Mouse (Mus musculus): ENCODE results near the gene Cdkn2a. TPM values are rescaled to one million over a fixed set of nuclear protein-coding genes. Genes with fewer than 3 reads are reported as not detected.

The Cdkn2a gene
- polyA plus RNA-seq, 1 experiment from 2014 or later: not detected

DNA sequence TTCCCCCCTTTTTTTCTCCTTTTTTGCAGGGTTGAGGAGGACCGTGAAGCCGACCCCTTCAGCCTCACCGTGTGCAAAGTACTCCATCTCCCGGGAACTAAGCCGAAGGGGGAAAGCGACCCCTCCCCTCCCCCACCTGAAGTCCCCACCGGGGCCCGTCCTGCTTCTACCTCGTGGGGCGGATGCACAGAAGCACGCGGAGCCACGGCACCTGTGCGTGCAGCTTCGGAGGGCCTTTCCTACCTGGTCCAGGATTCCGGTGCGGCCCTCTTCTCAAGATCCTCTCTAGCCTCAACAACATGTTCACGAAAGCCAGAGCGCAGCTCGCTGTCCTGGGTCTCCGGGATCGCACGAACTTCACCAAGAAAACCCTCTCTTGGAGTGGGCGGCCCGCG, 365 bp downstream of the Cdkn2a start:
- under 1% methylated on average over 25 of the region's 26 CpGs for WGBS
- peaks cover 16% of the 10 kb centered on the region for H3K4me1 ChIP-seq (replicated peaks)
- no peaks in the 10 kb centered on the region for H3K36me3 ChIP-seq
- 0 out of 2 replicates have a peak overlapping the region, but pooled peaks have one; percentile 52 for H3K9ac ChIP-seq
- H3K9me3 ChIP-seq: no peaks in the 10 kb centered on the region
- no peak overlapping the region for H3K27ac ChIP-seq (replicated peaks)
- ATAC-seq (ENCODE audit: low read depth): peak; percentile 59
- peak overlapping the region; percentile 50 for H3K4me3 ChIP-seq
- H3K27me3 ChIP-seq: peaks cover 95% of the 10 kb centered on the region
- peak overlapping the region; percentile 88 for H3K4me2 ChIP-seq

DNA sequence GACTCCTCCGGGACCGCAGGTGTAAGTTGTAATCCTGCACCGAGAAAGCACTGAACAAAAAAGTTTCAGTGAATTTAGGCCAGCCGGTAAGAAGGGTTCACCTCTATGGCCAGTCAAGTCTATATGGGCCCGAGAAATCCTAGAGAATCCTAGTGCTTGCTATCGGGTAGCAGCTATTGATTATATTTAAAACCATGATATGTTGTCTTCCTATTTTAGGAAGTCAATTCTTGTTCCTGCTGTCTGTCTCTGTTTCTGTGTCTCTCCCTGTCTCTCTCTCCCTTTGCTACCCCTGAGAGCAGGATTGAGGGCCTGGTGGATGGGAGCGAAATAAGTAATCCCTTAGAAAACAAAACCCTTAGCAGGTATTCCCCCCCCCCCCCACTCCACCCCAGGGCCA, 937 bp downstream of the Cdkn2a start:
- ATAC-seq (ENCODE audit: low read depth): no peak
- 1% methylated on average over 7 of the region's 7 CpGs for WGBS
- H3K27ac ChIP-seq (replicated peaks): no peak overlapping the region

DNA sequence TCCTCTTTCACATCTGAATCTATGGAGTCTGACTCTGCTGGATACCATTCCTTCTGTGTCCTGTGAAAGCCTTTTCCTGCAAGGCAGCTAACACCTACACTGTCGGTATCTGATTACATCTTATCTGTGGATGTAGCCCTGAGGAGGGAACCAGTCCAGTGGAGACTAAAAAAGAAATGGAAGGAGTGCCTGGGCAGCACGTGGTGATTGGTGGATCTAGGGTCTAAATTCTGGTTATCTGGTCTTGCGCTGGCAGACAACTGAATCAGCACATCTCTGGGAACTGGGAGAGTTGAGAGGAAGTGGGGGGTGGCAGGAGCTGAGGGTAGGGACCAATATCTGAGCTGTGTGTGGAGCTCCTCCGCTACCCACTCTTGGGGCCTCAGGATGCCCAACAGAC, 5.4 kb downstream of the Cdkn2a start:
- Histone ChIP-seq H3K4me1 (replicated peaks) (peaks cover under 1% of the 10 kb centered on the region), H3K9me3 (no peaks in the 10 kb centered on the region), H3K4me2 (no peak overlapping the region), H3K9ac (no peak overlapping the region), H3K4me3 (no peak overlapping the region), H3K27me3 (peaks cover 92% of the 10 kb centered on the region), H3K27ac (replicated peaks) (no peak overlapping the region), H3K36me3 (no peaks in the 10 kb centered on the region)
- ATAC-seq (ENCODE audit: low read depth): no peak
- WGBS: 2% methylated on average over 4 of the region's 4 CpGs

More for the DNA sequence above, 937 bp downstream of the Cdkn2a start:
- Histone ChIP-seq H3K4me3 (no peak overlapping the region), H3K4me2 (no peak overlapping the region), H3K9me3 (no peaks in the 10 kb centered on the region), H3K27me3 (peaks cover 99% of the 10 kb centered on the region), H3K9ac (no peak overlapping the region), H3K4me1 (replicated peaks) (peaks cover 16% of the 10 kb centered on the region), H3K36me3 (no peaks in the 10 kb centered on the region)

DNA sequence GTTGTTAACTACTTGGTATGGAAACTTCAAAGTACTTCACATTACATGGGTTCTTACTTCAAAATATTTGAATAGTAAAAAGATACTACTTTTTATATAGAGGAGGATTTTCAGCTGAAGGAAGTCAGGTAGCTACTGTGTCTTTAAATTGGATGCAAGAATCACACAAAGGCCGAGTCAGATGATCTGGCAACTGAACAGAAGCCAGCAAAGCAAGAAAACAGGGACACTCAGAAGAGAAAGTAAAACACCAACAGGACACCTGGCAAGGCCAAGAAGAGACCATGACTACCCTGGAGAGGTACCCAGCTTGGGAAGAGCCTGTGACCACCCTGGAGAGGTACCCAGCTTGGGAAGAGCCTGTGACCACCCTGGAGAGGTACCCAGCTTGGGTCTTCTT, 7.9 kb downstream of the Cdkn2a start:
- WGBS: 0% methylated on average over 1 of the region's 1 CpGs
- H3K4me1 ChIP-seq (replicated peaks): 0 out of 2 replicates have a peak, but pooled peaks cover 5% of the 10 kb centered on the region
- H3K36me3 ChIP-seq: no peaks in the 10 kb centered on the region
- no peak overlapping the region for H3K9ac ChIP-seq
- peaks cover 91% of the 10 kb centered on the region for H3K27me3 ChIP-seq
- no peak overlapping the region for H3K27ac ChIP-seq (replicated peaks)
- ATAC-seq (ENCODE audit: low read depth): no peak
- H3K4me3 ChIP-seq: no peak overlapping the region
- H3K9me3 ChIP-seq: no peaks in the 10 kb centered on the region
- H3K4me2 ChIP-seq: no peak overlapping the region

DNA sequence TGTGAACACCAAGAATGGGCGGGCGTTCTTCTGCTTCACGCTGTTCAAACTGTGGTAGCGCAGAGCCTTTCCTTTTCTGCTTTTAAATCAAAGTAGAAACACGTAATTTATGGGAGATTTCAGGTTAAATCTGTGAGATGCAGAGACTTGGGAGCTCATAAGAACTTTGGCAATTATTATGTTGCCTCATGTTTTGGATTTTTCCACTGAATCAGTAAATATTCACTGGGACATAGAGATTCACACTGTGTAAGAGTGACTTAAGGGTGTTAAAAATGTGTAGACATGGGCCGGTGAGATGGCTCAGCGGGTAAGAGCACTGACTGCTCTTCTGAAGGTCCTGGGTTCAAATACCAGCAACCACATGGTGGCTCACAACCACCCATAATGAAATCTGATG, 8.8 kb downstream of the Cdkn2a start:
- WGBS: 28% methylated on average over 7 of the region's 7 CpGs
- H3K27ac ChIP-seq (replicated peaks): no peak overlapping the region
- H3K27me3 ChIP-seq: peaks cover 91% of the 10 kb centered on the region
- H3K4me3 ChIP-seq: no peak overlapping the region
- H3K9ac ChIP-seq: no peak overlapping the region
- H3K4me2 ChIP-seq: no peak overlapping the region
- no peaks in the 10 kb centered on the region for H3K36me3 ChIP-seq
- no peak for ATAC-seq (ENCODE audit: low read depth)
- no peaks in the 10 kb centered on the region for H3K9me3 ChIP-seq
- 0 out of 2 replicates have a peak, but pooled peaks cover 5% of the 10 kb centered on the region for H3K4me1 ChIP-seq (replicated peaks)

DNA sequence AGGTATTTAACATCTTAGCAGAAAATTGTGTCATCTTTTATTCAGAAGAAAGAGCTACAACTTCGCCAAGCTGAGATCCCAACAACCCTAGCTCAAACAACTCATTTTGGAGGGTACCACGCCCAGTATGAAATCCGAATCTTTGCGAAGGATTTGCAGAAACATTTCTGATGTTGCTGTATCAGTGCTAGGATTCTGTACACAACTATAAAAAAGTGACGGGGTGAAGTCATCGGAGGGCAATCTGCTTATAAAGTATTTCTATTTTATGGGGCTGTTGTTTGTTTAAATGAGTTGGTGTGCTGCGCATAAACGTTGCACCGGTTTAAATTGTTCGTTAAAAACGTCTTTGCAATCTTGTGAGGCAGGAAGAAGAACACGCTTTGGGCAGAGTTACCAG, 11.8 kb downstream of the Cdkn2a start:
- Histone ChIP-seq H3K4me3 (no peak overlapping the region), H3K27me3 (peaks cover 91% of the 10 kb centered on the region), H3K4me2 (no peak overlapping the region), H3K9ac (no peak overlapping the region), H3K27ac (replicated peaks) (no peak overlapping the region), H3K4me1 (replicated peaks) (0 out of 2 replicates have a peak, but pooled peaks cover 5% of the 10 kb centered on the region), H3K9me3 (no peaks in the 10 kb centered on the region), H3K36me3 (no peaks in the 10 kb centered on the region)
- no peak for ATAC-seq (ENCODE audit: low read depth)
- WGBS: 2% methylated on average over 12 of the region's 12 CpGs

DNA sequence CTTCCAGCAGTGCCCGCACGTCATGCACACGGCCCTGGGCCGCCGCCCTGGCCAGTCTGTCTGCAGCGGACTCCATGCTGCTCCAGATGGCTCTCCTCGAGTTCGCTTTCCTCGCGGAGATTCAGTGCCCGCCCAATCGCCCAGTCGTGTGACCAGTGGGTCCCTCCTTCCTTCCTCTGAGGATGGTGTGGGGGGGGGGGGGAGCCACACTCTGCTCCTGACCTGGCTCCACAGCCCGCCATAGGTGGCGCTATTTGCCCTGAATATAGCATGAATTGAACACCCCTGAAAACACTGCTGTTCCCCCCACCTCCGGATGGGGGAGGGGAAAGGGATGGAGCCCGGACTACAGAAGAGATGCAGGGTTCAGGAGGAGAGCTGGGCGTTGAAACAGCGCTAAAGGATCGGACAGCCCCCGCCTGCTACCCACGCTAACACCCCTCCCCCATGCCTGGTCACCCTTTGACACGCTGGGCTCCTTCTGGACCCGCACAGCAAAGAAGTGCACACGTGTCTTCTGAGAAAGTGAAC, 12.4 kb downstream of the Cdkn2a start:
- ATAC-seq (ENCODE audit: low read depth): peak; percentile 53; the same call in 1 of the 2 replicates
- Histone ChIP-seq H3K4me3 (no peak overlapping the region), H3K4me2 (no peak overlapping the region), H3K9me3 (no peaks in the 10 kb centered on the region), H3K27ac (replicated peaks) (no peak overlapping the region), H3K36me3 (no peaks in the 10 kb centered on the region), H3K9ac (no peak overlapping the region), H3K4me1 (replicated peaks) (0 out of 2 replicates have a peak, but pooled peaks cover 5% of the 10 kb centered on the region), H3K27me3 (peaks cover 92% of the 10 kb centered on the region)
- under 1% methylated on average over 25 of the region's 25 CpGs for WGBS

DNA sequence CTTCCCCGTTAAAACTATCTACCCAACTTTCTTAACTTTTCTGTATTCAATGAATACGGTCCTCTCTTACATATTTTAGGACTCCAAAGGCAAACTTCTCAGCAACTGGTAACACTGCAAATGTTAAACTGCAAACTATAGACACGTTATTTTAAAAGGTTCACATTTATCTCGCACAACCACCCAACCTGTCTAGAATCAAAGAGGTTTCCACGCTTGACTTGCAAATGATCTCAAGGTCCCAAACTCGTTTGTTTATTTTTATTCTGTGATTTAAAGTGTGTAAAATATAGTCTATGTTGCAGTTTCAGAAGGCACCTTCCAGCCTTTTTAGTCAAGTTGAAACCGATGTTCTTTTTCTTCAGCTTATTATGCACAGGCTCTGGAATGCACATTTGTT, 13.2 kb downstream of the Cdkn2a start:
- H3K27me3 ChIP-seq: peaks cover 95% of the 10 kb centered on the region
- no peak overlapping the region for H3K4me2 ChIP-seq
- no peaks in the 10 kb centered on the region for H3K9me3 ChIP-seq
- no peak overlapping the region for H3K27ac ChIP-seq (replicated peaks)
- no peak overlapping the region for H3K4me3 ChIP-seq
- H3K36me3 ChIP-seq: no peaks in the 10 kb centered on the region
- ATAC-seq (ENCODE audit: low read depth): no peak
- WGBS: 2% methylated on average over 7 of the region's 7 CpGs
- no peak overlapping the region for H3K9ac ChIP-seq
- H3K4me1 ChIP-seq (replicated peaks): 0 out of 2 replicates have a peak, but pooled peaks cover 5% of the 10 kb centered on the region

DNA sequence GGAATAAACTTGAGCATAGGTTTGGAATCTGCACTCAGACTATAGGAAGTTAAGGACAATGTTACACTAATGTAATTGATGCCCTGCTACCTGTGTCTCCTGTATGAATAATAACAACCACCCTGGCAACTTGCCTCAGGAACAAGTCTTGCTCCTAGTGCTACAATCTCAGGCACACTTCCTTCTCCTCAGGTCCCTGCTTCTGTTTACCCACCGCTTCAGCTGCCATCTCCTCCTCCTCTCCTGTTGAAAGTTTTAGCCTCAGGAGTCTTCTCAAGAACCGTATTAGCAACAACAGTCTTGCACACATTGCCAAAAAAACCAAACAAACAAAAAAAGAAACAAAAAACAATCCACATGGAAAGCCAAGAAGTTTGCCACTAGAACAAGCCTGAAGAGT, 14.8 kb downstream of the Cdkn2a start:
- ATAC-seq (ENCODE audit: low read depth): no peak
- peaks cover 98% of the 10 kb centered on the region for H3K27me3 ChIP-seq
- 0% methylated on average over 2 of the region's 2 CpGs for WGBS

DNA sequence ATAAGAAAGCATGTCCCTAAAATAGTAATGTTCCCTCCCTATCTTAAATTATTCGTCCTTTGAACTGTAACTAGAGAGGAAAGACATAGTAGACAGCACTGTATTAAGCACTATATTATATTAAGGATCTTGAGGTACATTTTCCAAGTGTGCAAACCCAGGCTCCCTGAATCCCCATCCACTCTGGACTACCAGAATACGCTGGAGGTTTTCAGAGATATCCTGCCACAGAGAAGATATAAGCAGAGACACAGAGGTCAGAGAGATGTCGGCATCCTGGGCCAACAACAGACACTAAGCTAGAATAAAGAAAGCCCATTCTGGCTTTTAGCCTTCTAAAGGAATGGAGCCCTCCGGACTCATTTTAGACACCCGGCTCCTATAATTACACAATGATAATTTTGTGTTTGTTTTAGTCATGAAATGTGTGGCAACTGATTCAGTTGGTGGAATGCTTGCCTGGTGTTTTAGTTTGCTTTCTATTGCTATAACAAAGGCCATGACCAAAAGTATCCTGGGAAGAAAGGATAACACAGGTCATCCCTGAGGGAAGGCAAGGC, 17.0 kb downstream of the Cdkn2a start:
- no peak overlapping the region for H3K4me2 ChIP-seq
- ATAC-seq (ENCODE audit: low read depth): no peak
- 3% methylated on average over 5 of the region's 5 CpGs for WGBS
- H3K27ac ChIP-seq (replicated peaks): no peak overlapping the region
- H3K36me3 ChIP-seq: no peaks in the 10 kb centered on the region
- no peak overlapping the region for H3K4me3 ChIP-seq
- no peaks in the 10 kb centered on the region for H3K9me3 ChIP-seq
- H3K4me1 ChIP-seq (replicated peaks): 0 out of 2 replicates have a peak, but pooled peaks cover 5% of the 10 kb centered on the region
- H3K27me3 ChIP-seq: peaks cover 99% of the 10 kb centered on the region
- H3K9ac ChIP-seq: no peak overlapping the region

More for the DNA sequence above, 14.8 kb downstream of the Cdkn2a start:
- no peak overlapping the region for H3K4me2 ChIP-seq
- H3K9me3 ChIP-seq: no peaks in the 10 kb centered on the region
- H3K4me3 ChIP-seq: no peak overlapping the region
- 0 out of 2 replicates have a peak, but pooled peaks cover 5% of the 10 kb centered on the region for H3K4me1 ChIP-seq (replicated peaks)
- no peak overlapping the region for H3K27ac ChIP-seq (replicated peaks)
- no peak overlapping the region for H3K9ac ChIP-seq
- H3K36me3 ChIP-seq: no peaks in the 10 kb centered on the region

DNA sequence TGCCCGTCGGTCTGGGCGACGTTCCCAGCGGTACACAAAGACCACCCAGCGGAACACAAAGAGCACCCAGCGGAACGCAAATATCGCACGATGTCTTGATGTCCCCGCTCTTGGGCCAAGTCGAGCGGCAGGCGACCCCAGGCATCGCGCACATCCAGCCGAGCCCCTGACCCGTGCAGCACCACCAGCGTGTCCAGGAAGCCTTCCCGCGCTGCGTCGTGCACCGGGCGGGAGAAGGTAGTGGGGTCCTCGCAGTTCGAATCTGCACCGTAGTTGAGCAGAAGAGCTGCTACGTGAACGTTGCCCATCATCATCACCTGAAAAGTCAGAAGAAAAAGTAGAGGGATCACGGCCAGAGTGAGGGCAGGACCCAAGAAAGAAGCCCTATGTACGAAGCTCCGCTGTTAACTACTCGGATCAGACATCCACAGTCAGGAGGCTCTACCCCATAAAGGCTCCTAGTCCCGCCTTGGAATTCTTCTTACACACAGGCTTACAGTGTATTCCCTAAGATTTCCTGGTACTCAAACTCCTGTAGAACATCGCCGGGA, 17.7 kb downstream of the Cdkn2a start:
- Histone ChIP-seq H3K9ac (no peak overlapping the region), H3K9me3 (no peaks in the 10 kb centered on the region), H3K27me3 (peaks cover 99% of the 10 kb centered on the region), H3K27ac (replicated peaks) (no peak overlapping the region), H3K4me2 (no peak overlapping the region), H3K4me3 (no peak overlapping the region), H3K36me3 (no peaks in the 10 kb centered on the region), H3K4me1 (replicated peaks) (no peaks in the 10 kb centered on the region)
- ATAC-seq (ENCODE audit: low read depth): no peak
- under 1% methylated on average over 37 of the region's 37 CpGs for WGBS

DNA sequence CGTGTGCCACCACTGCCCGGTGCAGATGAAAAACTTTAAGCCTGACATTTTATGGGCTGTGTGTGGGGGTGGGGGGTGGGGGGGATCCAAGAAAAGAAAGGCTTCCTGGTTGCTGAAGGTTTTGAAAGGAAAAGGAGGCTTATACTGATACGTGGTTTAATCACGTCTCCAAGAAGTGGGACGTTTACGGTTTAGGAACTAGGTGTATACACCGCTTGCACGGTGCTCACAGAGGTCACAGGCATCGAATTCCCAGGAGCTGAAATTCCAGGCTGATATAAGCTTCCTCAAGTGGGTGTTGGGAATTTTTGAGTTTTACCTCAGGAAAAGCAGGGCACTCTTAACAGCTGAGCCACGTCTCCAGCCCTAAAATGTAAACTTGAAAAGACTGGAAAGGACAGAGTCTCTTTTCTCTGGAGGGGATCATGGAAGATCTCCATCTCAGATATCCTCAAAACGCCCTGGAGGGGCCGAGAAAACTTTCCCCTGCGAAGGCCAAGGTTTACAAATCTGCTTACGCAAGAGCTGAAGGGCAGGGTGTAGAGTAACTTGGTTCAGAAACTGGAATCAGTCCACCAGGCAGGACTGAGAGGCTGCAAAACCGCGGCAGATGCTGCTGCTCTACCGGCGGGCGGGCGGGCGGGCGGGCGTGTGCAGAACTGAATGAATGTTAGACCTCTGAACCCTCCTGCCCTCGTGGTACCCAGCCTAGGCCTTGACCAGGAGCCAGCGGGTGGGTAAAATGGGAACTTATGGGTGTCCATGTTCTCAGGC, 18.5 kb downstream of the Cdkn2a start:
- Histone ChIP-seq H3K4me3 (no peak overlapping the region), H3K9ac (no peak overlapping the region), H3K27me3 (peaks cover 98% of the 10 kb centered on the region), H3K4me2 (no peak overlapping the region), H3K36me3 (no peaks in the 10 kb centered on the region), H3K27ac (replicated peaks) (no peak overlapping the region), H3K4me1 (replicated peaks) (no peaks in the 10 kb centered on the region), H3K9me3 (no peaks in the 10 kb centered on the region)
- ATAC-seq (ENCODE audit: low read depth): no peak
- 1% methylated on average over 25 of the region's 25 CpGs for WGBS
